In the genomic region with DNA sequence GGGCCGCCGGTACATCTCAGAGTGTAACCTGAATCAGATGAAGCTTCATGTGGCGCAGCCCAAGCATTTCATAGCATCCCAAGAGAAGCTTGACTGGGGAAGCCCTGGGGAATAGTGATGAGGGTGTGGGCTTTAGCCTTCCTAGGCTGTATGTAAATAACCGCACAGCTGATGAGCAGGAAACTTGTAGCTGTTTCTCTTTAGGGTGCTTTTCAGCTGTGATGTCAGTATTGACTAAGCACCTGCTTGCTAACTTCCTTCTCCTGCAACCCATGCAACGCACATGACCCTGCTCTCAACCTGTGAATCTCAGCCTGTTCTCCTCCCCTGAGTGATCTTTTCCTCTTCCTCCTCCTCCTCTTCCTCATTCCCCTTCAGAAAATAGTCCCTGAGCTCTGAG, we compare ENCODE assay signal across 30 mouse cellular contexts. TPM values are rescaled to one million over a fixed set of nuclear protein-coding genes. Genes with fewer than 3 reads are reported as not detected.
DNase-seq lines count a peak whose midpoint lies in the region; ATAC-seq and TF ChIP-seq lines count a peak whose summit lies in the region.
"Had no signal": no experiment of that assay in that cellular context is flagged by ENCODE, and none has a peak within 500 bp of the region (broad histone marks: within the 10 kb centered on the region; RNA-seq: fewer than 3 reads in every experiment).

No protein-coding gene starts in this region.

- no peak overlapping the region for H3K4me2 ChIP-seq in lung, postnatal 0 days (replicated peaks; ENCODE audit: low read depth, low read length)
- H3K4me2 ChIP-seq in intestine, embryonic 15.5 days (replicated peaks), result no peak overlapping the region
- H3K4me2 ChIP-seq: forebrain, embryonic 15.5 days; hindbrain, embryonic 13.5 days; midbrain, embryonic 13.5 days had no signal

- H3K27me3 ChIP-seq in lung, postnatal 0 days (replicated peaks; ENCODE audit: insufficient read depth, low read length), result no peaks in the 10 kb centered on the region
- H3K27me3 ChIP-seq in intestine, embryonic 15.5 days (replicated peaks), result no peaks in the 10 kb centered on the region
- H3K27me3 ChIP-seq: forebrain, embryonic 15.5 days had no signal

- ATAC-seq in lung, postnatal 0 days, result no peak
- ATAC-seq in intestine, embryonic 15.5 days, result no peak
- ATAC-seq: forebrain, embryonic 15.5 days; midbrain, embryonic 13.5 days had no signal

- H3K9me3 ChIP-seq in lung, postnatal 0 days (ENCODE audit: low read length), result no peaks in the 10 kb centered on the region
- no peaks in the 10 kb centered on the region for H3K9me3 ChIP-seq in intestine, embryonic 15.5 days
- H3K9me3 ChIP-seq: forebrain, embryonic 15.5 days; hindbrain, embryonic 13.5 days; midbrain, embryonic 13.5 days had no signal

- H3K4me3 ChIP-seq in lung, postnatal 0 days (ENCODE audit: low read depth, low read length), result no peak overlapping the region
- H3K4me3 ChIP-seq in bone marrow, adult 2 months (replicated peaks; ENCODE audit: control insufficient read depth, low read depth, low read length), result no peak overlapping the region
- H3K4me3 ChIP-seq in intestine, embryonic 15.5 days (replicated peaks), result no peak overlapping the region
- H3K4me3 ChIP-seq: forebrain, embryonic 15.5 days; hindbrain, embryonic 13.5 days; layer of hippocampus, adult 2 months; midbrain, embryonic 13.5 days had no signal

- peak; percentile 37 for DNase-seq in lung, postnatal 36 days
- no peak for DNase-seq in lung, postnatal 0 days (ENCODE audit: low spot score)
- peak; percentile 46 for DNase-seq in CD4-positive helper T cell, adult 2 months (ENCODE audit: low read depth, low spot score)
- peak; percentile 79 to 80 for DNase-seq in spleen, postnatal 36 days (ENCODE audit: low spot score in 2 of 2)
- DNase-seq in embryo, embryonic 10.5 days (ENCODE audit: low spot score), result no peak
- DNase-seq: adrenal gland, adult 2 months; cerebellum, adult 18-20 months; cerebellum, postnatal 36 days; gastrocnemius, postnatal 14 days; heart, postnatal 36 days; kidney, adult 8-10 months; kidney, postnatal 14 days; retina, postnatal 1 day; right cerebral cortex, postnatal 25 days; thymus, postnatal 14 days had no signal

- peaks cover 3% of the 10 kb centered on the region; the same call in 1 of the 2 replicates for H3K4me1 ChIP-seq in lung, postnatal 0 days (ENCODE audit: insufficient read depth, low read depth, low read length)
- peaks cover 3% of the 10 kb centered on the region; the same call in 1 of the 2 replicates for H3K4me1 ChIP-seq in bone marrow, adult 2 months (ENCODE audit: control insufficient read depth, insufficient read depth, low read length)
- peaks cover 11% of the 10 kb centered on the region; the same call in 1 of the 2 replicates for H3K4me1 ChIP-seq in intestine, embryonic 15.5 days (replicated peaks)

- TF ChIP-seq CTCF in lung, postnatal 0 days (IDR thresholded peaks at IDR 0.05), result no peak
- TF ChIP-seq CTCF in bone marrow, adult 2 months (IDR thresholded peaks at IDR 0.05; ENCODE audit: control insufficient read depth, insufficient read depth, low read length), result no peak

- no peak for TF ChIP-seq POLR2A in bone marrow, adult 2 months (IDR thresholded peaks at IDR 0.05; ENCODE audit: borderline replicate concordance, control insufficient read depth, low read depth, low read length)

- H3K9ac ChIP-seq in lung, postnatal 0 days (replicated peaks; ENCODE audit: low read depth), result no peak overlapping the region
- no peak overlapping the region for H3K9ac ChIP-seq in intestine, embryonic 15.5 days
- H3K9ac ChIP-seq: forebrain, embryonic 15.5 days; hindbrain, embryonic 13.5 days; midbrain, embryonic 13.5 days had no signal

- no peak for TF ChIP-seq EP300 in lung, postnatal 0 days (IDR thresholded peaks at IDR 0.05)

- H3K36me3 ChIP-seq in lung, postnatal 0 days (ENCODE audit: insufficient read depth, low read length), result no peaks in the 10 kb centered on the region
- H3K36me3 ChIP-seq in intestine, embryonic 15.5 days, result no peaks in the 10 kb centered on the region
- H3K36me3 ChIP-seq: forebrain, embryonic 15.5 days had no signal

- 75% methylated on average over 5 of the region's 5 CpGs for WGBS in lung, postnatal 0 days
- 67% methylated on average over 5 of the region's 5 CpGs for WGBS in bone marrow, adult 2 months
- 78% methylated on average over 5 of the region's 5 CpGs for WGBS in intestine, embryonic 15.5 days

- no peak overlapping the region for H3K27ac ChIP-seq in lung, postnatal 0 days (ENCODE audit: low read length)
- H3K27ac ChIP-seq in bone marrow, adult 2 months (ENCODE audit: control insufficient read depth, insufficient read depth, low read depth, low read length, poor library complexity), result peak overlapping the region; percentile 37; the same call in 1 of the 2 replicates
- H3K27ac ChIP-seq in intestine, embryonic 15.5 days, result no peak overlapping the region
- H3K27ac ChIP-seq: forebrain, embryonic 15.5 days; hindbrain, embryonic 13.5 days; layer of hippocampus, adult 2 months; midbrain, embryonic 13.5 days had no signal

RNA-seq across cellular contexts. Expression of a gene that starts 3.1 kb away (rescaled TPM):
- 50.6 and 56.3 TPM in 2 replicates for polyA plus RNA-seq in lung, postnatal 0 days (2015; fragmentation: Nextera tagmentation; extraction: Ambion mirVana)
- polyA plus RNA-seq in bone marrow, adult 2 months (2011; ENCODE audit: insufficient read depth, insufficient read length, low replicate concordance, missing spikeins), result 38.5 and 55.8 TPM in 2 replicates
- polyA plus RNA-seq in intestine, embryonic 15.5 days (2015; fragmentation: Nextera tagmentation; extraction: Ambion mirVana), result 182 and 201 TPM in 2 replicates

RNA-seq across cellular contexts. Expression of a gene that starts 3.2 kb away (rescaled TPM):
- polyA plus RNA-seq in lung, postnatal 0 days (2015; fragmentation: Nextera tagmentation; extraction: Ambion mirVana), result 0.57 and 0.79 TPM in 2 replicates
- 2.1 and 2.9 TPM in 2 replicates for polyA plus RNA-seq in bone marrow, adult 2 months (2011; ENCODE audit: insufficient read depth, insufficient read length, low replicate concordance, missing spikeins)
- polyA plus RNA-seq in intestine, embryonic 15.5 days (2015; fragmentation: Nextera tagmentation; extraction: Ambion mirVana), result 0.40 and 0.69 TPM in 2 replicates
- polyA plus RNA-seq: limb, embryonic 11.5 days had no signal

RNA-seq across cellular contexts. Expression of a gene that starts 29.6 kb away (rescaled TPM):
- 0.11 TPM in 1 of 2 replicates, not detected in the other for polyA plus RNA-seq in lung, postnatal 0 days (2015; fragmentation: Nextera tagmentation; extraction: Ambion mirVana)
- not detected in 2 replicates for polyA plus RNA-seq in bone marrow, adult 2 months (2011; ENCODE audit: insufficient read depth, insufficient read length, low replicate concordance, missing spikeins)
- 0.21 and 0.32 TPM in 2 replicates for polyA plus RNA-seq in intestine, embryonic 15.5 days (2015; fragmentation: Nextera tagmentation; extraction: Ambion mirVana)
- polyA plus RNA-seq: adrenal gland, adult 2 months; limb, embryonic 11.5 days; liver, adult 2 months; liver, embryonic 16.5 days; testis, adult 2 months had no signal

RNA-seq across cellular contexts. Expression of a gene that starts 38.9 kb away (rescaled TPM):
- 0.57 and 1.5 TPM in 2 replicates for polyA plus RNA-seq in lung, postnatal 0 days (2015; fragmentation: Nextera tagmentation; extraction: Ambion mirVana)
- polyA plus RNA-seq in bone marrow, adult 2 months (2011; ENCODE audit: insufficient read depth, insufficient read length, low replicate concordance, missing spikeins), result 1.4 and 2.9 TPM in 2 replicates
- polyA plus RNA-seq in intestine, embryonic 15.5 days (2015; fragmentation: Nextera tagmentation; extraction: Ambion mirVana), result 12.8 and 13.8 TPM in 2 replicates

RNA-seq across cellular contexts. Expression of a gene that starts 46.6 kb away (rescaled TPM):
- polyA plus RNA-seq in lung, postnatal 0 days (2015; fragmentation: Nextera tagmentation; extraction: Ambion mirVana), result 0.15 and 0.26 TPM in 2 replicates
- polyA plus RNA-seq in bone marrow, adult 2 months (2011; ENCODE audit: insufficient read depth, insufficient read length, low replicate concordance, missing spikeins), result 0.92 TPM in 1 of 2 replicates, not detected in the other
- polyA plus RNA-seq in intestine, embryonic 15.5 days (2015; fragmentation: Nextera tagmentation; extraction: Ambion mirVana), result not detected in 2 replicates
- polyA plus RNA-seq: adrenal gland, adult 2 months; C2C12; forebrain, embryonic 15.5 days; heart, embryonic 14.5 days; hindbrain, embryonic 13.5 days; intestine, embryonic 14.5 days; limb, embryonic 11.5 days; lung, embryonic 16.5 days; neural tube, embryonic 11.5 days had no signal

Comparison
In these comparisons a context has a peak if more than half of its experiments do, and no peak if none do; other contexts are left out.
1. DNase-seq: peak in lung, postnatal 36 days (single experiment), CD4-positive helper T cell, adult 2 months (single experiment) and spleen, postnatal 36 days (2 of 2); none in lung, postnatal 0 days (single experiment) and embryo, embryonic 10.5 days (single experiment).